Mouse (Mus musculus): ENCODE results near the gene Rasgef1b. TPM values are rescaled to one million over a fixed set of nuclear protein-coding genes. Genes with fewer than 3 reads are reported as not detected.
A peak's percentile ranks its signal among the peaks of the same experiment; 100 is the strongest.

Rasgef1b gene
- polyA plus RNA-seq, 1 experiment = 8.6 TPM

- no peaks in the 10 kb centered on the region for H3K36me3 ChIP-seq (ENCODE audit: control insufficient read depth, insufficient read depth, low read length)
- 35% methylated on average over 3 of the region's 3 CpGs for WGBS
- TF ChIP-seq POLR2A (IDR thresholded peaks at IDR 0.05; ENCODE audit: low read depth, low read length) (no peak), CTCF (conservative IDR thresholded peaks at IDR 0.05; ENCODE audit: insufficient read depth, insufficient read length, low read depth, low read length) (no peak)
- no peaks in the 10 kb centered on the region for H3K27me3 ChIP-seq (replicated peaks; ENCODE audit: control insufficient read depth, insufficient read depth, low read length)
- H3K27ac ChIP-seq (ENCODE audit: insufficient read depth, low read depth, low read length) = no peak overlapping the region
- peak; percentile 77 for DNase-seq
- peaks cover 18% of the 10 kb centered on the region for H3K4me1 ChIP-seq (ENCODE audit: control insufficient read depth, insufficient read depth, low read length)
- H3K4me3 ChIP-seq (ENCODE audit: insufficient read depth, low read depth, low read length) = no peak overlapping the region
Measured at GRCm38 (mm10) chr5:99391525-99391924, 337.3 kb downstream of the Rasgef1b start.

GRCm38 (mm10) chr5:99390776-99391175 lies 338.1 kb downstream of the Rasgef1b start:
- Histone ChIP-seq H3K4me1 (ENCODE audit: control insufficient read depth, insufficient read depth, low read length) (peaks cover 18% of the 10 kb centered on the region), H3K27ac (ENCODE audit: insufficient read depth, low read depth, low read length) (no peak overlapping the region), H3K27me3 (replicated peaks; ENCODE audit: control insufficient read depth, insufficient read depth, low read length) (no peaks in the 10 kb centered on the region), H3K36me3 (ENCODE audit: control insufficient read depth, insufficient read depth, low read length) (no peaks in the 10 kb centered on the region), H3K4me3 (ENCODE audit: insufficient read depth, low read depth, low read length) (no peak overlapping the region)
- TF ChIP-seq CTCF (conservative IDR thresholded peaks at IDR 0.05; ENCODE audit: insufficient read depth, insufficient read length, low read depth, low read length) = no peak
- no peak for TF ChIP-seq POLR2A (IDR thresholded peaks at IDR 0.05; ENCODE audit: low read depth, low read length)
- WGBS = 44% methylated on average over 7 of the region's 7 CpGs
- peak; percentile 67 for DNase-seq

GRCm38 (mm10) chr5:99390314-99390713 lies 338.6 kb downstream of the Rasgef1b start:
- no peak for TF ChIP-seq CTCF (conservative IDR thresholded peaks at IDR 0.05; ENCODE audit: insufficient read depth, insufficient read length, low read depth, low read length)
- TF ChIP-seq POLR2A (IDR thresholded peaks at IDR 0.05; ENCODE audit: low read depth, low read length) = no peak
- Histone ChIP-seq H3K27me3 (replicated peaks; ENCODE audit: control insufficient read depth, insufficient read depth, low read length) (no peaks in the 10 kb centered on the region), H3K27ac (ENCODE audit: insufficient read depth, low read depth, low read length) (no peak overlapping the region), H3K4me1 (ENCODE audit: control insufficient read depth, insufficient read depth, low read length) (peaks cover 18% of the 10 kb centered on the region), H3K4me3 (ENCODE audit: insufficient read depth, low read depth, low read length) (no peak overlapping the region), H3K36me3 (ENCODE audit: control insufficient read depth, insufficient read depth, low read length) (no peaks in the 10 kb centered on the region)
- DNase-seq = no peak
- 95% methylated on average over 3 of the region's 3 CpGs for WGBS

GRCm38 (mm10) chr5:99388585-99389250 lies 340.1 kb downstream of the Rasgef1b start:
- Histone ChIP-seq H3K27ac (ENCODE audit: insufficient read depth, low read depth, low read length) (no peak overlapping the region), H3K36me3 (ENCODE audit: control insufficient read depth, insufficient read depth, low read length) (no peaks in the 10 kb centered on the region), H3K27me3 (replicated peaks; ENCODE audit: control insufficient read depth, insufficient read depth, low read length) (no peaks in the 10 kb centered on the region), H3K4me1 (ENCODE audit: control insufficient read depth, insufficient read depth, low read length) (peaks cover 18% of the 10 kb centered on the region), H3K4me3 (ENCODE audit: insufficient read depth, low read depth, low read length) (no peak overlapping the region)
- no peak for DNase-seq
- 96% methylated on average over 10 of the region's 10 CpGs for WGBS
- TF ChIP-seq POLR2A (IDR thresholded peaks at IDR 0.05; ENCODE audit: low read depth, low read length) (no peak), CTCF (conservative IDR thresholded peaks at IDR 0.05; ENCODE audit: insufficient read depth, insufficient read length, low read depth, low read length) (no peak)

GRCm38 (mm10) chr5:99388131-99388530 lies 340.7 kb downstream of the Rasgef1b start:
- no peaks in the 10 kb centered on the region for H3K36me3 ChIP-seq (ENCODE audit: control insufficient read depth, insufficient read depth, low read length)
- peak; percentile 25 for DNase-seq
- H3K27ac ChIP-seq (ENCODE audit: insufficient read depth, low read depth, low read length) = no peak overlapping the region; the same call in 1 of the 2 replicates
- WGBS = 78% methylated on average over 5 of the region's 5 CpGs
- H3K4me1 ChIP-seq (ENCODE audit: control insufficient read depth, insufficient read depth, low read length) = peaks cover 18% of the 10 kb centered on the region
- H3K4me3 ChIP-seq (ENCODE audit: insufficient read depth, low read depth, low read length) = no peak overlapping the region
- no peaks in the 10 kb centered on the region for H3K27me3 ChIP-seq (replicated peaks; ENCODE audit: control insufficient read depth, insufficient read depth, low read length)
- TF ChIP-seq CTCF (conservative IDR thresholded peaks at IDR 0.05; ENCODE audit: insufficient read depth, insufficient read length, low read depth, low read length) (no peak), POLR2A (IDR thresholded peaks at IDR 0.05; ENCODE audit: low read depth, low read length) (no peak)

- H3K27ac ChIP-seq (ENCODE audit: insufficient read depth, low read depth, low read length) = peak overlapping the region; percentile 89
- DNase-seq = peak; percentile 80
- no peaks in the 10 kb centered on the region for H3K27me3 ChIP-seq (replicated peaks; ENCODE audit: control insufficient read depth, insufficient read depth, low read length)
- H3K4me1 ChIP-seq (ENCODE audit: control insufficient read depth, insufficient read depth, low read length) = peaks cover 18% of the 10 kb centered on the region
- peak overlapping the region; percentile 11; the same call in 1 of the 2 replicates for H3K4me3 ChIP-seq (ENCODE audit: insufficient read depth, low read depth, low read length)
- no peaks in the 10 kb centered on the region for H3K36me3 ChIP-seq (ENCODE audit: control insufficient read depth, insufficient read depth, low read length)
- TF ChIP-seq CTCF (conservative IDR thresholded peaks at IDR 0.05; ENCODE audit: insufficient read depth, insufficient read length, low read depth, low read length) (no peak), POLR2A (IDR thresholded peaks at IDR 0.05; ENCODE audit: low read depth, low read length) (no peak)
- 31% methylated on average over 17 of the region's 17 CpGs for WGBS
Measured at GRCm38 (mm10) chr5:99387185-99387981, 341.5 kb downstream of the Rasgef1b start.

- no peak overlapping the region for H3K27ac ChIP-seq (ENCODE audit: insufficient read depth, low read depth, low read length)
- no peaks in the 10 kb centered on the region for H3K36me3 ChIP-seq (ENCODE audit: control insufficient read depth, insufficient read depth, low read length)
- no peak for TF ChIP-seq POLR2A (IDR thresholded peaks at IDR 0.05; ENCODE audit: low read depth, low read length)
- TF ChIP-seq CTCF (conservative IDR thresholded peaks at IDR 0.05; ENCODE audit: insufficient read depth, insufficient read length, low read depth, low read length) = no peak
- no peak overlapping the region for H3K4me3 ChIP-seq (ENCODE audit: insufficient read depth, low read depth, low read length)
- DNase-seq = no peak
- H3K4me1 ChIP-seq (ENCODE audit: control insufficient read depth, insufficient read depth, low read length) = peaks cover 18% of the 10 kb centered on the region
- no peaks in the 10 kb centered on the region for H3K27me3 ChIP-seq (replicated peaks; ENCODE audit: control insufficient read depth, insufficient read depth, low read length)
- 73% methylated on average over 14 of the region's 14 CpGs for whole genome bisulfite sequencing
Measured at GRCm38 (mm10) chr5:99386246-99386845, 342.5 kb downstream of the Rasgef1b start.
